Mouse (Mus musculus) small intestine, adult 10 weeks (tissue): ENCODE results near the gene Aftph. TPM values are rescaled to one million over a fixed set of nuclear protein-coding genes. Genes with fewer than 3 reads are reported as not detected.

Source experiments
- polyA plus RNA-seq: library from polyadenylated mRNA; stranded (reverse); fragments of 350-450 nt; fragmentation: Illumina TruSeq; extraction: RNeasy Lipid Tissue Mini Kit (QIAGEN cat#74804); gene quantifications from one replicate; pipeline ENCODE4 v1.2.3, GENCODE M21; 2014; ENCODE audit warnings: low replicate concordance

The Aftph gene
- polyA plus RNA-seq = 111 TPM

DNA sequence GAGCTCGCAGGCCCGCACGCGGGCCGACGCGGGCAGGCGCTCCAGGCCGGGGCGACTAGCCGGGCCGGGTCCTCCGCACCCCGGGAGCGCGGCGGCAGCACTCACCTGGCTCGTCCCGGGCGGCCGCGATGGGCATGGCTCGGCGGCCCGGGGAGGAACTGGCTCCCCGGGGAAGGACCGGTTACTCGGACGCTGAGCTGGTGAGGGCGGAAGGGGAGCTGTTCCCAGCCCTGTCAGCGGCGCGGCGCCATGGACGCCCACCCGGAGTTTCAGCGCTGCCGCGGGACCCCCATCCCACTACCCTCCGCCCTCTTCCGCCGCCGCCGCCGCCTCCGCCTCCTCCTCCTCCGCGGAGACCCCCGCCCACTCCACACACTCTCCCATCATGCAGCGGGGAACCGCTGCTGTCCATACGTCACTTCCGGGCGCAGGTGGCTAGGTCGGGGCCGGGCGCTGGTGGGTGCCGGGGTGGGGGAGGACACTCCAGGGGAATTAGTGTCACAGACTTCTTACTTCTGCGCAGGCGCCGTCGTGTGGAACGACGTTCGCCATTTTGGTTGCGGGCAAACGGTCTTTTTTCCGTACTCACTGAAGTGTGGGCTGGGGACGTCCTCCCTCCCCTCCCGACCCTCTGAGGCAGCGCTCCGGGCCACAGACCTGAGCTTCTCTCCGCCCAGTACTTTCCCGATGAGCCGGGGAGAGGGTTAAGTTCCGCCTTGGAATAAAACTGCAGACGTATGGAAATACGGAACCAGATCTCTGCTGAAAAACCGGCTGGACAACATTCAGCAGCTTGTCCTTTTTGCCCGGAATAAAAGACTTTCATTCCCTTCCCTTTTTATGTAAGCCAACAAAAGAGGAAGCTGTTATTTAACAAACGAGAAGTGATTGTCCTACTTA, at the start of gene Aftph:
Aftph (minus strand) TSS at position 389 of the 900 bp plus-strand sequence.

Other genes starting within 250 kb of the Aftph start
- 26.1 TPM for gene Sertad2, start 198.3 kb downstream of the Aftph start, polyA plus RNA-seq
- 61.2 TPM for gene Lgalsl, start 89.5 kb upstream of the Aftph start, polyA plus RNA-seq